Mouse (Mus musculus): ENCODE data around the gene Plpp1.

- TF ChIP-seq GATA1 (IDR thresholded peaks at IDR 0.05; ENCODE audit: low read length) (no peak), TAL1 (IDR thresholded peaks at IDR 0.05; ENCODE audit: low read length) (no peak)
Measured at GRCm38 (mm10) chr13:112859574-112860134, 59.1 kb downstream of the Plpp1 start.
